ENCODE assay signal across 8 mouse cellular contexts in the genomic region with DNA sequence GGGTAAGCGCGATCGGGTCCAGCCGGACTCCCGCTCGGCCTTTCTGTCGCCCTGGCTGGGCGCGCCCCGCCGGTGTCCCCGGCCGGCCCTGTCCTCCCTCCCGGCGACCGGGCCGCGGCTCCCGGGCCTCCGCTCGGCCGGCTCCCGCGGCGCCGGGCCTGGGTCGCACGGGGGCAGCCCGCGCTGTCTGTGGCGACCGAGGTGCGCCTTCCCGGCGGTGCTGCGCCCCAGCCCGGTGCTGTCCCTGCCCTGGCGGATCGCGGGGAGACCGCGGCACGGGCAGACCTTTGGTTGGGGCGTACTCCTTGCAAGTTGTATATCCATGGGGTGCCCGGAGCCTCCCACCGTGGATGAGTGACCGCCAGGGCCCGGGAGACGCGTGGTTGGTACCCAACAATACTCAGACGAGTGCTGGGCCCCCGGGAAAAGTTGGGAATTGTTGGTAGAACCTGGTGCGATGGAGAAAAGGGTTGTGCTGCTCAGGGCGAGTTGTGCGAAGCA. TPM values are rescaled to one million over a fixed set of nuclear protein-coding genes. Genes with fewer than 3 reads are reported as not detected.
DNase-seq lines count a peak whose midpoint lies in the region; ATAC-seq and TF ChIP-seq lines count a peak whose summit lies in the region.

No protein-coding gene starts in this region.

- WGBS in heart, embryonic 13.5 days, result under 1% methylated on average over 42 of the region's 55 CpGs
- under 1% methylated on average over 51 of the region's 55 CpGs for WGBS in intestine, postnatal 0 days
- WGBS in stomach, embryonic 16.5 days, result under 1% methylated on average over 54 of the region's 55 CpGs

- peak; percentile 34; the same call in 1 of the 2 replicates for ATAC-seq in heart, embryonic 13.5 days (ENCODE audit: extremely low read depth, insufficient number of reproducible peaks, low FRiP score, low TSS enrichment)
- ATAC-seq in intestine, postnatal 0 days, result peak; percentile 24
- ATAC-seq in stomach, embryonic 16.5 days (ENCODE audit: insufficient read depth, low FRiP score), result peak; percentile 49

- peak overlapping the region; percentile 94 for H3K4me3 ChIP-seq in heart, embryonic 13.5 days
- H3K4me3 ChIP-seq in MEL (ENCODE audit: control insufficient read depth in 1 of 2, insufficient read depth in 1 of 2, low read depth in 2 of 2, low read length in 2 of 2), result peak overlapping the region; percentile 69
- peak overlapping the region; percentile 63 for H3K4me3 ChIP-seq in embryonic fibroblast, embryonic 13.5 days (ENCODE audit: insufficient read depth, low read length)
- H3K4me3 ChIP-seq in intestine, postnatal 0 days (ENCODE audit: low read depth, low read length), result peak overlapping the region; percentile 94
- H3K4me3 ChIP-seq in stomach, embryonic 16.5 days (replicated peaks; ENCODE audit: low read length), result peak overlapping the region; percentile 79

- H3K79me2 ChIP-seq in MEL (ENCODE audit: control insufficient read depth, insufficient read depth, low read length, poor library complexity), result peaks cover 9% of the 10 kb centered on the region

- H3K4me1 ChIP-seq in heart, embryonic 13.5 days, result peaks cover 23% of the 10 kb centered on the region
- H3K4me1 ChIP-seq in MEL (ENCODE audit: control insufficient read depth in 1 of 2, insufficient read depth in 2 of 2, low read length in 2 of 2), result peaks cover 5 to 23% of the 10 kb centered on the region in 2 experiments; a peak in 3 of 4 replicates
- H3K4me1 ChIP-seq in embryonic fibroblast, embryonic 13.5 days (ENCODE audit: control insufficient read depth, insufficient read depth, low read length), result no peaks in the 10 kb centered on the region
- H3K4me1 ChIP-seq in intestine, postnatal 0 days (replicated peaks; ENCODE audit: control insufficient read depth, insufficient read depth, low read length), result 0 out of 2 replicates have a peak, but pooled peaks cover 3% of the 10 kb centered on the region
- peaks cover 9% of the 10 kb centered on the region; the same call in 1 of the 2 replicates for H3K4me1 ChIP-seq in stomach, embryonic 16.5 days (ENCODE audit: control insufficient read depth, insufficient read depth, low read length)

- TF ChIP-seq EP300 in MEL (IDR thresholded peaks at IDR 0.05; ENCODE audit: low read depth in 1 of 2, low read length in 2 of 2), result no peak

- no peaks in the 10 kb centered on the region for H3K9me3 ChIP-seq in heart, embryonic 13.5 days
- H3K9me3 ChIP-seq in MEL (replicated peaks; ENCODE audit: insufficient read depth, low read length), result no peaks in the 10 kb centered on the region
- H3K9me3 ChIP-seq in intestine, postnatal 0 days (ENCODE audit: control insufficient read depth), result no peaks in the 10 kb centered on the region
- H3K9me3 ChIP-seq in stomach, embryonic 16.5 days (replicated peaks; ENCODE audit: control insufficient read depth, low read length), result peaks cover 4% of the 10 kb centered on the region

- H3K27me3 ChIP-seq in heart, embryonic 13.5 days (replicated peaks), result 0 out of 2 replicates have a peak, but pooled peaks cover 4% of the 10 kb centered on the region
- no peaks in the 10 kb centered on the region for H3K27me3 ChIP-seq in MEL (ENCODE audit: control insufficient read depth in 1 of 2, insufficient read depth in 2 of 2, low read length in 2 of 2)
- H3K27me3 ChIP-seq in intestine, postnatal 0 days (replicated peaks; ENCODE audit: control insufficient read depth, insufficient read depth, low read length), result no peaks in the 10 kb centered on the region
- H3K27me3 ChIP-seq in stomach, embryonic 16.5 days (ENCODE audit: control insufficient read depth, insufficient read depth, low read length), result no peaks in the 10 kb centered on the region

- no peak for TF ChIP-seq CTCF in MEL (IDR thresholded peaks at IDR 0.05 in 2 of 3, conservative IDR thresholded peaks at IDR 0.05 in 1 of 3; ENCODE audit: control insufficient read depth in 1 of 3, insufficient read depth in 1 of 3, low read depth in 2 of 3, low read length in 3 of 3, poor library complexity in 1 of 3, severe bottlenecking in 1 of 3)
- TF ChIP-seq CTCF in embryonic fibroblast, embryonic 13.5 days (IDR thresholded peaks at IDR 0.05; ENCODE audit: borderline replicate concordance, insufficient read depth, low read length), result no peak
- TF ChIP-seq CTCF in intestine, postnatal 0 days (IDR thresholded peaks at IDR 0.05; ENCODE audit: low read depth), result peak; percentile 5; the same call in 1 of the 2 replicates

- H3K9ac ChIP-seq in heart, embryonic 13.5 days, result peak overlapping the region; percentile 99
- H3K9ac ChIP-seq in MEL (ENCODE audit: control insufficient read depth, low read depth, low read length, poor library complexity, severe bottlenecking), result peak overlapping the region; percentile 90
- H3K9ac ChIP-seq in intestine, postnatal 0 days (ENCODE audit: low read depth, low read length), result peak overlapping the region; percentile 98
- H3K9ac ChIP-seq in stomach, embryonic 16.5 days (ENCODE audit: low read length), result peak overlapping the region; percentile 93

- peaks cover 36% of the 10 kb centered on the region for H3K36me3 ChIP-seq in heart, embryonic 13.5 days
- peaks cover 2 to 22% of the 10 kb centered on the region in 2 experiments; a peak in 2 of 4 replicates for H3K36me3 ChIP-seq in MEL (ENCODE audit: control insufficient read depth in 1 of 2, insufficient read depth in 2 of 2, low read length in 2 of 2)
- H3K36me3 ChIP-seq in intestine, postnatal 0 days (ENCODE audit: control insufficient read depth, insufficient read depth), result peaks cover 37% of the 10 kb centered on the region
- peaks cover 30% of the 10 kb centered on the region for H3K36me3 ChIP-seq in stomach, embryonic 16.5 days (ENCODE audit: control insufficient read depth, insufficient read depth, low read length)

- peak overlapping the region; percentile 80 for H3K27ac ChIP-seq in heart, embryonic 13.5 days (replicated peaks)
- H3K27ac ChIP-seq in MEL (ENCODE audit: control insufficient read depth, low read depth, low read length), result peak overlapping the region; percentile 42
- no peak overlapping the region for H3K27ac ChIP-seq in embryonic fibroblast, embryonic 13.5 days (ENCODE audit: insufficient read depth, low read length)
- H3K27ac ChIP-seq in intestine, postnatal 0 days (ENCODE audit: low read depth, low read length), result peak overlapping the region; percentile 92
- peak overlapping the region; percentile 58; the same call in 1 of the 2 replicates for H3K27ac ChIP-seq in stomach, embryonic 16.5 days (ENCODE audit: low read length)

- no peak for TF ChIP-seq POLR2A in MEL (IDR thresholded peaks at IDR 0.05; ENCODE audit: control insufficient read depth in 1 of 2, insufficient read depth in 1 of 2, low read depth in 1 of 2, low read length in 2 of 2, poor library complexity in 1 of 2)
- no peak for TF ChIP-seq POLR2A in embryonic fibroblast, embryonic 13.5 days (IDR thresholded peaks at IDR 0.05; ENCODE audit: low read depth, low read length)

- peak overlapping the region; percentile 89 for H3K4me2 ChIP-seq in heart, embryonic 13.5 days
- peak overlapping the region; percentile 80 for H3K4me2 ChIP-seq in intestine, postnatal 0 days (replicated peaks; ENCODE audit: low read depth)
- H3K4me2 ChIP-seq in stomach, embryonic 16.5 days (ENCODE audit: low read depth, low read length), result peak overlapping the region; percentile 79

- no peak for TF ChIP-seq RAD21 in MEL (IDR thresholded peaks at IDR 0.05; ENCODE audit: low read depth, low read length)

- DNase-seq in heart, adult 11 months, result no peak
- DNase-seq in MEL (ENCODE audit: low read depth, low spot score), result peak; percentile 50
- DNase-seq in lung, postnatal 10 days, result peak; percentile 40
- DNase-seq in adrenal gland, adult (ENCODE audit: inconsistent age in 2 of 2, low spot score in 1 of 2), result no peak

RNA-seq across cellular contexts. Expression of a gene that starts 0.4 kb away (rescaled TPM):
- polyA plus RNA-seq in heart, embryonic 13.5 days (2015; fragmentation: Nextera tagmentation; extraction: Ambion mirVana), result 1.6 and 2.0 TPM in 2 replicates
- total RNA-seq in MEL (2012; rRNA removed), result 4.8 and 5.1 TPM in 2 replicates
- 10 to 100 TPM in 1 of 2 experiments, not detected in 1; 11.0 TPM for polyA plus RNA-seq in MEL (2012; ENCODE audit: insufficient read depth in 1 of 2, insufficient read length in 2 of 2, low read depth in 1 of 2, low replicate concordance in 2 of 2, missing spikeins in 1 of 2)
- 5.4 and 5.8 TPM in 2 replicates for polyA plus RNA-seq in embryonic fibroblast, embryonic 13.5 days (2011; ENCODE audit: insufficient read length, low read depth, missing spikeins)
- polyA plus RNA-seq in intestine, postnatal 0 days (2015; fragmentation: Nextera tagmentation; extraction: Ambion mirVana), result 1.3 and 1.6 TPM in 2 replicates
- polyA plus RNA-seq in stomach, embryonic 16.5 days (2015; fragmentation: Nextera tagmentation; extraction: Ambion mirVana), result 2.0 and 2.2 TPM in 2 replicates

RNA-seq across cellular contexts. Expression of a gene that starts 11.8 kb away (rescaled TPM):
- polyA plus RNA-seq in heart, embryonic 13.5 days (2015; fragmentation: Nextera tagmentation; extraction: Ambion mirVana), result 20.2 TPM in 2 replicates
- 0.04 TPM in 1 of 2 replicates, not detected in the other for total RNA-seq in MEL (2012; rRNA removed)
- polyA plus RNA-seq in MEL (2012; ENCODE audit: insufficient read depth in 1 of 2, insufficient read length in 2 of 2, low read depth in 1 of 2, low replicate concordance in 2 of 2, missing spikeins in 1 of 2), result under 1 TPM in 1 of 2 experiments, not detected in 1; 0.58 TPM
- not detected in 2 replicates for polyA plus RNA-seq in embryonic fibroblast, embryonic 13.5 days (2011; ENCODE audit: insufficient read length, low read depth, missing spikeins)
- 0.81 and 1.2 TPM in 2 replicates for polyA plus RNA-seq in intestine, postnatal 0 days (2015; fragmentation: Nextera tagmentation; extraction: Ambion mirVana)
- polyA plus RNA-seq in stomach, embryonic 16.5 days (2015; fragmentation: Nextera tagmentation; extraction: Ambion mirVana), result 2.7 and 2.8 TPM in 2 replicates

RNA-seq across cellular contexts. Expression of a gene that starts 15.4 kb away (rescaled TPM):
- 1.2 and 2.0 TPM in 2 replicates for polyA plus RNA-seq in heart, embryonic 13.5 days (2015; fragmentation: Nextera tagmentation; extraction: Ambion mirVana)
- total RNA-seq in MEL (2012; rRNA removed), result not detected in 2 replicates
- polyA plus RNA-seq in MEL (2012; ENCODE audit: insufficient read depth in 1 of 2, insufficient read length in 2 of 2, low read depth in 1 of 2, low replicate concordance in 2 of 2, missing spikeins in 1 of 2), result under 1 TPM in 1 of 2 experiments, not detected in 1; 0.32 TPM
- polyA plus RNA-seq in embryonic fibroblast, embryonic 13.5 days (2011; ENCODE audit: insufficient read length, low read depth, missing spikeins), result not detected in 2 replicates
- polyA plus RNA-seq in intestine, postnatal 0 days (2015; fragmentation: Nextera tagmentation; extraction: Ambion mirVana), result not detected in 2 replicates
- polyA plus RNA-seq in stomach, embryonic 16.5 days (2015; fragmentation: Nextera tagmentation; extraction: Ambion mirVana), result 0.72 and 1.8 TPM in 2 replicates

RNA-seq across cellular contexts. Expression of a gene that starts 19.8 kb away (rescaled TPM):
- polyA plus RNA-seq in heart, embryonic 13.5 days (2015; fragmentation: Nextera tagmentation; extraction: Ambion mirVana), result not detected in 2 replicates
- not detected in 2 replicates for total RNA-seq in MEL (2012; rRNA removed)
- not detected for polyA plus RNA-seq in MEL (2012; ENCODE audit: insufficient read depth in 1 of 2, insufficient read length in 2 of 2, low read depth in 1 of 2, low replicate concordance in 2 of 2, missing spikeins in 1 of 2)
- 0.17 and 0.30 TPM in 2 replicates for polyA plus RNA-seq in embryonic fibroblast, embryonic 13.5 days (2011; ENCODE audit: insufficient read length, low read depth, missing spikeins)
- polyA plus RNA-seq in intestine, postnatal 0 days (2015; fragmentation: Nextera tagmentation; extraction: Ambion mirVana), result 0.10 and 0.12 TPM in 2 replicates
- 0.10 and 0.11 TPM in 2 replicates for polyA plus RNA-seq in stomach, embryonic 16.5 days (2015; fragmentation: Nextera tagmentation; extraction: Ambion mirVana)

RNA-seq across cellular contexts. Expression of a gene that starts 19.9 kb away (rescaled TPM):
- polyA plus RNA-seq in heart, embryonic 13.5 days (2015; fragmentation: Nextera tagmentation; extraction: Ambion mirVana), result not detected in 2 replicates
- not detected in 2 replicates for total RNA-seq in MEL (2012; rRNA removed)
- not detected for polyA plus RNA-seq in MEL (2012; ENCODE audit: insufficient read depth in 1 of 2, insufficient read length in 2 of 2, low read depth in 1 of 2, low replicate concordance in 2 of 2, missing spikeins in 1 of 2)
- polyA plus RNA-seq in embryonic fibroblast, embryonic 13.5 days (2011; ENCODE audit: insufficient read length, low read depth, missing spikeins), result not detected in 2 replicates
- polyA plus RNA-seq in intestine, postnatal 0 days (2015; fragmentation: Nextera tagmentation; extraction: Ambion mirVana), result 0.10 and 0.43 TPM in 2 replicates
- 0.23 TPM in 1 of 2 replicates, not detected in the other for polyA plus RNA-seq in stomach, embryonic 16.5 days (2015; fragmentation: Nextera tagmentation; extraction: Ambion mirVana)

Comparison
In these comparisons a context has a peak if more than half of its experiments do, and no peak if none do; other contexts are left out.
1. DNase-seq: peak in MEL (single experiment) and lung, postnatal 10 days (single experiment); none in heart, adult 11 months (single experiment) and adrenal gland, adult (0 of 2).
2. Peak in every context shown above with its lines, with median percentiles within 50 percentile points of each other: ATAC-seq, H3K4me2 ChIP-seq, H3K4me3 ChIP-seq and H3K9ac ChIP-seq.